Mouse (Mus musculus) limb, embryonic 15.5 days (tissue): ENCODE results near the gene Cdc42ep5. TPM values are rescaled to one million over a fixed set of nuclear protein-coding genes. Genes with fewer than 3 reads are reported as not detected.
"Not testable (repeated sequence)": the region's sequence is repeated elsewhere in the genome, so short reads cannot be mapped to it uniquely, and the experiment has no call there.

ENCODE experiments used
- ATAC-seq: fragments of 200-750 bp; cut with Nextera tagmentation; 2 replicates; pipeline ENCODE4 v1.8.0; 2017; ENCODE audit warnings: low read depth, moderate TSS enrichment; ENCODE audit not compliant: insufficient number of reproducible peaks, low FRiP score, low TSS enrichment
- H3K27ac ChIP-seq: fragments of 300-500 bp; sonication (generic); 2 replicates; pipeline ENCODE4 v1.5.1; 2015; ENCODE audit warnings: moderate library complexity, mild to moderate bottlenecking, inconsistent platforms
- H3K27me3 ChIP-seq: fragments of 300-500 bp; sonication (generic); 2 replicates; pipeline ENCODE4 v1.6.1; 2015; ENCODE audit warnings: inconsistent platforms
- H3K36me3 ChIP-seq: fragments of 300-500 bp; sonication (generic); 2 replicates; pipeline ENCODE4 v1.6.1; 2015; ENCODE audit warnings: inconsistent platforms
- H3K4me1 ChIP-seq: fragments of 300-500 bp; sonication (generic); 2 replicates; pipeline ENCODE4 v1.6.1; 2015; ENCODE audit warnings: inconsistent platforms
- H3K4me2 ChIP-seq: fragments of 300-500 bp; sonication (generic); 2 replicates; pipeline ENCODE4 v1.6.1; 2015; ENCODE audit warnings: mild to moderate bottlenecking, inconsistent platforms
- H3K4me3 ChIP-seq: fragments of 300-500 bp; sonication (generic); 2 replicates; pipeline ENCODE4 v1.5.1; 2015; ENCODE audit warnings: mild to moderate bottlenecking, inconsistent platforms
- H3K9ac ChIP-seq: fragments of 300-500 bp; sonication (generic); 2 replicates; pipeline ENCODE4 v1.6.1; 2015; ENCODE audit warnings: inconsistent platforms
- H3K9me3 ChIP-seq: fragments of 300-500 bp; sonication (generic); 2 replicates; pipeline ENCODE4 v1.6.1; 2016; ENCODE audit warnings: inconsistent platforms
- WGBS: fragments of 180-500 bp; shearing (Covaris S2); methylation state at CpG from one replicate; pipeline ENCODE4 v1.1.7; 2015; 5-methylcytosine and 5-hydroxymethylcytosine counted together
- polyA plus RNA-seq: library from polyadenylated mRNA; unstranded; fragments of >200 nt; fragmentation: Nextera tagmentation; extraction: Ambion mirVana; gene quantifications from 2 replicates; pipeline ENCODE4 v1.2.1, GENCODE M21; 2015

Gene Cdc42ep5
- polyA plus RNA-seq: 80.6 and 82.3 TPM in 2 replicates

GRCm38 (mm10) chr7:4164090-4164910 lies at the start of gene Cdc42ep5:
Gene Cdc42ep5, minus strand, starts transcription at chr7:4164860.
- H3K9ac ChIP-seq: peak within 1 kb of the TSS; percentile 58
- no peaks in the 10 kb centered on the region for H3K9me3 ChIP-seq
- peak within 1 kb of the TSS; percentile 93 for H3K27ac ChIP-seq
- WGBS: 0% methylated on average over 19 of the region's 20 CpGs
- peaks cover 22% of the 10 kb centered on the region for H3K4me1 ChIP-seq
- H3K4me2 ChIP-seq: peak within 1 kb of the TSS; percentile 75
- H3K4me3 ChIP-seq: peak within 1 kb of the TSS; percentile 64
- 0 out of 2 replicates have a peak, but pooled peaks cover 5% of the 10 kb centered on the region for H3K36me3 ChIP-seq
- no peaks in the 10 kb centered on the region for H3K27me3 ChIP-seq
- peak; percentile 95 for ATAC-seq

GRCm38 (mm10) chr7:4213436-4213835 lies 48.8 kb upstream of the Cdc42ep5 start:
- not testable (repeated sequence) for H3K9me3 ChIP-seq, ATAC-seq

GRCm38 (mm10) chr7:4208626-4209025 lies 44.0 kb upstream of the Cdc42ep5 start:
- no peak overlapping the region for H3K4me2 ChIP-seq
- 37% methylated on average over 2 of the region's 2 CpGs for WGBS
- H3K4me3 ChIP-seq: no peak overlapping the region

More at GRCm38 (mm10) chr7:4213436-4213835, 48.8 kb upstream of the Cdc42ep5 start:
- not testable (repeated sequence) for H3K9ac ChIP-seq, H3K27ac ChIP-seq, H3K4me1 ChIP-seq, H3K36me3 ChIP-seq, H3K27me3 ChIP-seq, H3K4me2 ChIP-seq, H3K4me3 ChIP-seq

GRCm38 (mm10) chr7:4207126-4207525 lies 42.5 kb upstream of the Cdc42ep5 start:
- Histone ChIP-seq H3K9ac (no peak overlapping the region), H3K27ac (no peak overlapping the region), H3K27me3 (no peaks in the 10 kb centered on the region), H3K4me3 (no peak overlapping the region), H3K4me1 (no peaks in the 10 kb centered on the region), H3K36me3 (no peaks in the 10 kb centered on the region), H3K9me3 (no peaks in the 10 kb centered on the region), H3K4me2 (no peak overlapping the region)
- WGBS: 90% methylated on average over 1 of the region's 1 CpGs
- ATAC-seq: no peak

More at GRCm38 (mm10) chr7:4208626-4209025, 44.0 kb upstream of the Cdc42ep5 start:
- H3K27ac ChIP-seq: no peak overlapping the region
- no peaks in the 10 kb centered on the region for H3K36me3 ChIP-seq
- no peaks in the 10 kb centered on the region for H3K4me1 ChIP-seq
- H3K27me3 ChIP-seq: no peaks in the 10 kb centered on the region
- H3K9ac ChIP-seq: no peak overlapping the region
- no peak for ATAC-seq
- H3K9me3 ChIP-seq: no peaks in the 10 kb centered on the region

- Histone ChIP-seq H3K9me3 (no peaks in the 10 kb centered on the region), H3K9ac (no peak overlapping the region), H3K27ac (no peak overlapping the region), H3K27me3 (no peaks in the 10 kb centered on the region), H3K4me1 (no peaks in the 10 kb centered on the region), H3K4me3 (no peak overlapping the region), H3K4me2 (no peak overlapping the region), H3K36me3 (no peaks in the 10 kb centered on the region)
- 47% methylated on average over 3 of the region's 3 CpGs for WGBS
- no peak for ATAC-seq
These were observed 13.8 kb upstream of the Cdc42ep5 start for GRCm38 (mm10) chr7:4178438-4178837.

- WGBS: 82% methylated on average over 6 of the region's 6 CpGs
- no peak for ATAC-seq
These were observed 5.7 kb upstream of the Cdc42ep5 start for GRCm38 (mm10) chr7:4170193-4170938.

GRCm38 (mm10) chr7:4167098-4167497 lies 2.4 kb upstream of the Cdc42ep5 start:
- no peak for ATAC-seq
- H3K4me3 ChIP-seq: no peak overlapping the region
- no peak overlapping the region for H3K9ac ChIP-seq

More at GRCm38 (mm10) chr7:4170193-4170938, 5.7 kb upstream of the Cdc42ep5 start:
- H3K4me3 ChIP-seq: no peak overlapping the region
- H3K9me3 ChIP-seq: no peaks in the 10 kb centered on the region
- no peak overlapping the region for H3K27ac ChIP-seq
- H3K4me2 ChIP-seq: no peak overlapping the region
- no peak overlapping the region for H3K9ac ChIP-seq
- H3K36me3 ChIP-seq: no peaks in the 10 kb centered on the region
- H3K4me1 ChIP-seq: peaks cover 2% of the 10 kb centered on the region
- H3K27me3 ChIP-seq: no peaks in the 10 kb centered on the region

GRCm38 (mm10) chr7:4165286-4165685 lies 626 bp upstream of the Cdc42ep5 start:
- Histone ChIP-seq H3K9ac (no peak overlapping the region), H3K27ac (peak overlapping the region; percentile 93), H3K4me1 (peaks cover 22% of the 10 kb centered on the region), H3K27me3 (no peaks in the 10 kb centered on the region), H3K4me3 (peak overlapping the region; percentile 64), H3K9me3 (no peaks in the 10 kb centered on the region), H3K4me2 (peak overlapping the region; percentile 75), H3K36me3 (0 out of 2 replicates have a peak, but pooled peaks cover 5% of the 10 kb centered on the region)
- 12% methylated on average over 3 of the region's 3 CpGs for WGBS
- ATAC-seq: no peak

More at GRCm38 (mm10) chr7:4167098-4167497, 2.4 kb upstream of the Cdc42ep5 start:
- Histone ChIP-seq H3K36me3 (no peaks in the 10 kb centered on the region), H3K9me3 (no peaks in the 10 kb centered on the region), H3K4me1 (peaks cover 22% of the 10 kb centered on the region), H3K4me2 (no peak overlapping the region), H3K27ac (no peak overlapping the region), H3K27me3 (no peaks in the 10 kb centered on the region)

GRCm38 (mm10) chr7:4163571-4164072 lies 1.0 kb downstream of the Cdc42ep5 start:
- Histone ChIP-seq H3K27ac (peak overlapping the region; percentile 93), H3K4me1 (peaks cover 22% of the 10 kb centered on the region), H3K36me3 (0 out of 2 replicates have a peak, but pooled peaks cover 5% of the 10 kb centered on the region), H3K9ac (peak overlapping the region; percentile 58), H3K27me3 (no peaks in the 10 kb centered on the region), H3K9me3 (no peaks in the 10 kb centered on the region), H3K4me2 (peak overlapping the region; percentile 75), H3K4me3 (peak overlapping the region; percentile 64)
- ATAC-seq: peak; percentile 25; the same call in 1 of the 2 replicates
- WGBS: 1% methylated on average over 11 of the region's 11 CpGs

GRCm38 (mm10) chr7:4161596-4161995 lies 3.1 kb downstream of the Cdc42ep5 start:
- WGBS: 92% methylated on average over 4 of the region's 4 CpGs
- H3K36me3 ChIP-seq, H3K4me2 ChIP-seq, H3K27me3 ChIP-seq, H3K9me3 ChIP-seq, ATAC-seq, H3K4me3 ChIP-seq, H3K9ac ChIP-seq, H3K27ac ChIP-seq: not testable (repeated sequence)
- peaks cover 22% of the 10 kb centered on the region for H3K4me1 ChIP-seq

GRCm38 (mm10) chr7:4154976-4155375 lies 9.7 kb downstream of the Cdc42ep5 start:
- Histone ChIP-seq H3K9ac (no peak overlapping the region), H3K36me3 (0 out of 2 replicates have a peak, but pooled peaks cover 3% of the 10 kb centered on the region), H3K4me3 (no peak overlapping the region), H3K27ac (no peak overlapping the region), H3K27me3 (peaks cover 6% of the 10 kb centered on the region; the same call in 1 of the 2 replicates), H3K9me3 (no peaks in the 10 kb centered on the region), H3K4me1 (peaks cover 21% of the 10 kb centered on the region), H3K4me2 (no peak overlapping the region)
- no peak for ATAC-seq
- 63% methylated on average over 4 of the region's 4 CpGs for WGBS
